Mouse (Mus musculus): ENCODE data around the gene Sart1. TPM values are rescaled to one million over a fixed set of nuclear protein-coding genes. Genes with fewer than 3 reads are reported as not detected.

The Sart1 gene
- total and polyA plus RNA-seq, 3 experiments = 46.7 to 104 (median 78.3) TPM

GRCm38 (mm10) chr19:5409068-5409467, 20.6 kb upstream of the Sart1 start:
- Histone ChIP-seq H3K4me2 (ENCODE audit: insufficient read depth, low read depth, poor library complexity, severe bottlenecking) (no peak overlapping the region), H3K79me2 (replicated peaks; ENCODE audit: control insufficient read depth, extremely low read depth, insufficient read depth, poor library complexity, severe bottlenecking) (no peaks in the 10 kb centered on the region), H3K27ac (ENCODE audit: insufficient read depth, low read depth) (no peak overlapping the region), H3K9ac (ENCODE audit: insufficient read depth, low read depth) (no peak overlapping the region), H3K9me3 (replicated peaks; ENCODE audit: low read length) (no peaks in the 10 kb centered on the region), H3K4me3 (replicated peaks in 1 of 3; ENCODE audit: low read depth in 2 of 3, low read length in 2 of 3, poor library complexity in 1 of 3) (no peak overlapping the region), H3K36me3 (replicated peaks in 1 of 2; ENCODE audit: control insufficient read depth in 1 of 2, insufficient read depth in 1 of 2, low read length in 1 of 2) (peaks cover 0 to 6% of the 10 kb centered on the region in 2 experiments), H3K4me1 (ENCODE audit: control insufficient read depth in 1 of 2, insufficient read depth in 2 of 2) (peaks cover 9 to 26% of the 10 kb centered on the region in 2 experiments; a peak in 3 of 4 replicates), H3K27me3 (replicated peaks) (no peaks in the 10 kb centered on the region)
- in situ Hi-C loops (cut with MboI; ENCODE audit: low pct_ligation_motif_present, low pct_unique_long_range_greater_than_20kb, low sequenced_read_pairs) = no loop called here
- TF ChIP-seq TBP (conservative IDR thresholded peaks at IDR 0.05; ENCODE audit: low read depth, low read length) (no peak), RCOR1 (conservative IDR thresholded peaks at IDR 0.05; ENCODE audit: low read depth, low read length) (no peak), CHD2 (IDR thresholded peaks at IDR 0.05; ENCODE audit: low read length) (no peak), MAFK (IDR thresholded peaks at IDR 0.05; ENCODE audit: insufficient replicate concordance, low read length) (no peak), USF1 (IDR thresholded peaks at IDR 0.05; ENCODE audit: low read depth, low read length) (no peak), KAT2A (IDR thresholded peaks at IDR 0.05; ENCODE audit: insufficient replicate concordance, low read length) (no peak), NRF1 (IDR thresholded peaks at IDR 0.05; ENCODE audit: low read depth, low read length) (no peak), HCFC1 (IDR thresholded peaks at IDR 0.05; ENCODE audit: low read depth, low read length) (no peak), TCF12 (IDR thresholded peaks at IDR 0.05; ENCODE audit: low read depth, low read length) (no peak), E2F4 (IDR thresholded peaks at IDR 0.05; ENCODE audit: insufficient replicate concordance, low read depth, low read length) (no peak), EP300 (IDR thresholded peaks at IDR 0.05; ENCODE audit: low read length) (no peak), PAX5 (IDR thresholded peaks at IDR 0.05; ENCODE audit: low read length) (no peak), USF2 (conservative IDR thresholded peaks at IDR 0.05; ENCODE audit: low read depth, low read length) (no peak), JUN (IDR thresholded peaks at IDR 0.05; ENCODE audit: insufficient read depth, low read depth, low read length) (no peak), CTCF (conservative IDR thresholded peaks at IDR 0.05 in 1 of 2, IDR thresholded peaks at IDR 0.05 in 1 of 2; ENCODE audit: low read depth in 2 of 2, low read length in 2 of 2) (no peak), ZC3H11A (IDR thresholded peaks at IDR 0.05; ENCODE audit: low read depth, low read length) (no peak)
- no peak for DNase-seq (ENCODE audit: extremely low read depth)
- dilution Hi-C loops (cut with MboI; ENCODE audit: extremely low pct_ligation_motif_present, extremely low pct_unique_long_range_greater_than_20kb, low sequenced_read_pairs) = no loop called here

GRCm38 (mm10) chr19:5408057-5409001, 19.8 kb upstream of the Sart1 start:
- TF ChIP-seq NRF1 (IDR thresholded peaks at IDR 0.05; ENCODE audit: low read depth, low read length) (no peak), JUN (IDR thresholded peaks at IDR 0.05; ENCODE audit: insufficient read depth, low read depth, low read length) (no peak), NELFE (IDR thresholded peaks at IDR 0.05; ENCODE audit: low read depth, low read length) (no peak), ETS1 (conservative IDR thresholded peaks at IDR 0.05; ENCODE audit: low read depth, low read length) (no peak), POLR2AphosphoS2 (IDR thresholded peaks at IDR 0.05; ENCODE audit: low read depth, low read length) (no peak), POLR2A (IDR thresholded peaks at IDR 0.05; ENCODE audit: low read depth, low read length) (no peak), UBTF (IDR thresholded peaks at IDR 0.05; ENCODE audit: low read depth, low read length) (no peak), RAD21 (IDR thresholded peaks at IDR 0.05; ENCODE audit: low read depth, low read length) (no peak), TBP (conservative IDR thresholded peaks at IDR 0.05; ENCODE audit: low read depth, low read length) (no peak), RCOR1 (conservative IDR thresholded peaks at IDR 0.05; ENCODE audit: low read depth, low read length) (no peak), PAX5 (IDR thresholded peaks at IDR 0.05; ENCODE audit: low read length) (no peak), ELF1 (IDR thresholded peaks at IDR 0.05; ENCODE audit: low read depth, low read length) (no peak), USF1 (IDR thresholded peaks at IDR 0.05; ENCODE audit: low read depth, low read length) (no peak)
- in situ Hi-C loops (cut with MboI; ENCODE audit: low pct_ligation_motif_present, low pct_unique_long_range_greater_than_20kb, low sequenced_read_pairs) (no loop called here), dilution Hi-C loops (cut with MboI; ENCODE audit: extremely low pct_ligation_motif_present, extremely low pct_unique_long_range_greater_than_20kb, low sequenced_read_pairs) (no loop called here)
- no peaks in the 10 kb centered on the region for H3K9me3 ChIP-seq (replicated peaks; ENCODE audit: low read length)
- peaks cover 0 to 6% of the 10 kb centered on the region in 2 experiments for H3K36me3 ChIP-seq (replicated peaks in 1 of 2; ENCODE audit: control insufficient read depth in 1 of 2, insufficient read depth in 1 of 2, low read length in 1 of 2)
- H3K4me3 ChIP-seq (replicated peaks in 1 of 3; ENCODE audit: low read depth in 2 of 3, low read length in 2 of 3, poor library complexity in 1 of 3) = peak overlapping the region in 1 of 3 experiments; percentile 75
- H3K27ac ChIP-seq (ENCODE audit: insufficient read depth, low read depth) = no peak overlapping the region
- H3K27me3 ChIP-seq (replicated peaks) = no peaks in the 10 kb centered on the region
- H3K79me2 ChIP-seq (replicated peaks; ENCODE audit: control insufficient read depth, extremely low read depth, insufficient read depth, poor library complexity, severe bottlenecking) = no peaks in the 10 kb centered on the region
- peaks cover 9 to 26% of the 10 kb centered on the region in 2 experiments; a peak in 3 of 4 replicates for H3K4me1 ChIP-seq (ENCODE audit: control insufficient read depth in 1 of 2, insufficient read depth in 2 of 2)
- no peak overlapping the region; the same call in 1 of the 2 replicates for H3K9ac ChIP-seq (ENCODE audit: insufficient read depth, low read depth)
- no peak for DNase-seq (ENCODE audit: extremely low read depth)
- H3K4me2 ChIP-seq (ENCODE audit: insufficient read depth, low read depth, poor library complexity, severe bottlenecking) = no peak overlapping the region
